Mouse (Mus musculus) midbrain, embryonic 10.5 days (tissue): ENCODE results near the gene Bod1. TPM values are rescaled to one million over a fixed set of nuclear protein-coding genes. Genes with fewer than 3 reads are reported as not detected.

Experiments
- DNase-seq: peaks from one replicate; pipeline ENCODE4 v3.0.0-alpha.2; 2017; ENCODE audit warnings: low spot score
- H3K27ac ChIP-seq: fragments of 300-500 bp; sonication (generic); replicated peaks from 2 replicates; pipeline ENCODE4 v1.5.1; 2016; ENCODE audit warnings: mild to moderate bottlenecking
- H3K27me3 ChIP-seq: fragments of 300-500 bp; sonication (generic); 2 replicates; pipeline ENCODE4 v1.6.1; 2016; ENCODE audit warnings: low read depth, mild to moderate bottlenecking; ENCODE audit not compliant: poor library complexity, severe bottlenecking
- H3K36me3 ChIP-seq: fragments of 300-500 bp; sonication (generic); 2 replicates; pipeline ENCODE4 v1.6.1; 2016; ENCODE audit warnings: mild to moderate bottlenecking, moderate library complexity
- H3K4me1 ChIP-seq: fragments of 300-500 bp; sonication (generic); 2 replicates; pipeline ENCODE4 v1.6.1; 2016
- H3K4me3 ChIP-seq: fragments of 300-500 bp; sonication (generic); 2 replicates; pipeline ENCODE4 v1.5.1; 2016; ENCODE audit warnings: mild to moderate bottlenecking, moderate library complexity
- H3K9me3 ChIP-seq: fragments of 300-500 bp; sonication (generic); replicated peaks from 2 replicates; pipeline ENCODE4 v1.6.1; 2016; ENCODE audit warnings: mild to moderate bottlenecking
- WGBS: fragments of 180-500 bp; shearing (Covaris S2); methylation state at CpG from one replicate; pipeline ENCODE4 v1.1.7; 2016; 5-methylcytosine and 5-hydroxymethylcytosine counted together
- polyA plus RNA-seq: library from polyadenylated mRNA; unstranded; fragments of >200 nt; fragmentation: Nextera tagmentation; extraction: Ambion mirVana; gene quantifications from 2 replicates; pipeline ENCODE4 v1.2.1, GENCODE M21; 2016

The Bod1 gene
- 123 and 133 TPM in 2 replicates for polyA plus RNA-seq

DNA sequence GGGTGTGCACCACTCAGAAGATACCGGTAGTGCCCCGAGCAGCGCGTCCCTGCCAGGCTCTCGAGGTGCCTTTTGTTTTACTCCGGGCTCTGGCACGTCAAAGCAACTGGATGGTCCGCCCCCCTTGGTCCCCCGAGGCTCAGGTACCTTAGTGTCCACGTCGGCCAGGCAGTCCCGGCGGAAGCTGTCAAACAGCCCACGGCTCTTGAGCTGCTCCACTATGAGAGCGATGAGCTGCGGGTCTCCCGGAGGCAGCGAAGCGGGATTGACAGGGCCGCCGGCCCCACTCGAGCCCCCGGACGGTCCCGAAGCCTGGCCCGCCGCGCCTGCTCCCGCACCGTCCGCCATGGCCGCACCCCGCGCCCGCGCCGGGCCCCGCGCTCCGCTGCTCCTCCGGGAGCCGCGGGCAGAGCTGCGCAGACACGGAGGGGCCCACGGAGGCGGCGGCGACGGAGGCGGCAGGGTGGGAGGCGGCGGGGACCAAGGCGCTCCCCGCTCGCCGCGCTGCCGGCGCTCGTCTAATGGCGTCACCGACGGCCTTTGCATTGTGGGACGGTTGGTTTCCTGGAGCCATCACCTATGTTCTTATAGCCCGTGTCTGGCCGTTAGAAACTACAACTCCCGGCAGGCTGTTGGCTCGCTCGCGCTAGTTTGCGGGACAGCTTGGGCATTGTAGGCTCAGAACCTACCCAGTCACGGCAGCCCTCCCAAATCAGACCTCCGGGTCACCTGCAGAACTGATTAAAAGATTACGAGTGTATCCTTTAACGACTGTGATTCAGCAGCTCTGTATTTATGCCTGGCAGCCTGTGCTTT, at the start of gene Bod1:
Bod1 (minus strand) TSS at position 532 of the 816 bp plus-strand sequence.
- DNase-seq = peak; percentile 91
- 3% methylated on average over 75 of the region's 76 CpGs for WGBS
- H3K9me3 ChIP-seq = no peaks in the 10 kb centered on the region
- H3K4me1 ChIP-seq = peaks cover 37% of the 10 kb centered on the region
- H3K27me3 ChIP-seq = no peaks in the 10 kb centered on the region
- peak within 1 kb of the TSS; percentile 93 for H3K27ac ChIP-seq
- H3K4me3 ChIP-seq = peak within 1 kb of the TSS; percentile 92
- peaks cover 37% of the 10 kb centered on the region for H3K36me3 ChIP-seq

DNA sequence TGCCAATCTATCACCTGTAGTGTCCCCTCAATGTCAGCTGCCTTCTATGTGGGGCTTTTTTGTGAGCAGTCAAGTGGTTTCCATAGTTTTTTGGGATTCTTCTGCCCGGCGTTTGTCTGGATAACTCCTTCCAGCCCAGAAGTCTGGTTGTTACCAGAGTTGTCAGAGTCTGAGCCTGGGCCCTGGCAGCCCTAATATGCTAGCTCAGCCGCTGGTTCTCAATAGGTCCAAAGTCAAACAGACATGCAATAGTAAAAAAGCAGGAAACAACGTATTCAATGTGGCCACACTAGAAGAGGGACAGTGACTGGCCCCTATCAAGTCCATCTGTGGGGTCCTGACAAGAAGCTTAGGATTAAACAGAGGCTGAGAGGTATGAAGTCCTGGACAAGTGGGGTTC, 47.4 kb upstream of the Bod1 start:
- Histone ChIP-seq H3K27me3 (no peaks in the 10 kb centered on the region), H3K4me3 (no peak overlapping the region), H3K27ac (no peak overlapping the region), H3K9me3 (no peaks in the 10 kb centered on the region), H3K36me3 (no peaks in the 10 kb centered on the region), H3K4me1 (no peaks in the 10 kb centered on the region; the same call in 1 of the 2 replicates)
- no peak for DNase-seq
- WGBS = 86% methylated on average over 4 of the region's 4 CpGs

DNA sequence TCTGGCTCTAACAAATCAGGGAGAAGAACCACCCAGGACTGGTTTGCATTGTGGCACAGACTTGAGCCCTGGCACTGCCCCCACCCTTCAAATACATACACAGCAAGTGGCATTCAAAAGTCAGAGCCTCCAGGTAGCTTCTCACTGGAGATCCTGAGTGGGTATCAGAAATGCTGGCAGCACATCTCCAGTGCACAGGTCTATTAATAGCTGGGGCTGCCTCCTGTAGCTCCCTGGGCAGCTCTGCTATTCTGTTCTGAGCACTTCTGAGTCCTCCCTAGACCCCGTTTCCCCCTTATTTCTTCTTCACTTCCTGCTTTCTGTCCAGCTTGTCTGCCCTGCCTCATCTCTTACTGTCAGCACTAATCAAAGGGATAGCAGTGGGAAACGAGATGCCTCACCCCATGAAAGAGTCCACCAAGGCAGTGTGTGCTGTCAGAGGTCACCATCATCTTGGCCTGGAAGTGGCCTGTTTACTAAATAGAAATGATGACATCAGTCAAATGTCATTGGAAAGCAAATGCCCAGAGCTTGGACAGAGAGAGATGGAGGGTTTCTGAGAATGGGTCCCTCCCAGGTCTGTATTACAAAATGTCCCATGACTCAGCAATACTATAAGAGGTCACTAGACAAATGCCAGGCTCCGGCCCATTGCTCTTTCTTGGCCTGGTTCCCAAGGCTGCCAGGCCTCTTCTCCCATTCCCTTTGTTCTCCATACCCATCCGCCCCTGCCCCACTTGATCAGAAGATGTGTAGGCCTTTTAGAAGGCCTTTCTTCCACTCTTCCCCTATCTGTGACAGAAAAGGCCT, 46.4 kb upstream of the Bod1 start:
- H3K27ac ChIP-seq = 0 out of 2 replicates have a peak overlapping the region, but pooled peaks have one; percentile 28
- H3K4me3 ChIP-seq = no peak overlapping the region
- WGBS = 80% methylated on average over 4 of the region's 4 CpGs
- no peaks in the 10 kb centered on the region for H3K9me3 ChIP-seq
- H3K27me3 ChIP-seq = no peaks in the 10 kb centered on the region
- no peaks in the 10 kb centered on the region for H3K36me3 ChIP-seq
- no peak for DNase-seq
- peaks cover 9% of the 10 kb centered on the region for H3K4me1 ChIP-seq

DNA sequence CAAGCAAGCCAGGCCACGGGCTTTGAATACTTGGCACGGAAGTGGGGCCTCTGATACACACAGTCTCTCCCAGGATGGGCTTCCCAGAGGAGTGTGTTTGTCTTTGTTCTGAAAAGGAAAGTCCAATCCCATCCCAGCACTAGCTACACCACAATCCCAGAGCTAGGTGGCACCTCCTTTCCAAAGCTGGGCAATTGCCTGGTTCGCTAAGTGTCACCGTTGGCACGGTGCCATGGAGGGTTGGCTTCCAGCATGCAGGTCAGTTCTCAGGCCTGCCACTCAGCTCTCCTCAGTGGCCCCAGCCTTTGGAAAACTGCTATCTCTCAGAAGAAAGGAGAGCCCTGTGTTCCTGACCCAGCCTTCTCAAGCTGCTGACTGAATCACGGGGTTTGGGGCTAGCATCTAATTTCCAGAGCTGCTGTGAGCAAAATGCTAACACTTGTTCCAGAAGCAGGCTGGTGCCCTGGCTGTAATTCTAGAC, 42.0 kb upstream of the Bod1 start:
- no peaks in the 10 kb centered on the region for H3K36me3 ChIP-seq
- 85% methylated on average over 6 of the region's 6 CpGs for WGBS
- H3K27ac ChIP-seq = peak overlapping the region; percentile 74
- no peak for DNase-seq
- H3K4me3 ChIP-seq = no peak overlapping the region
- peaks cover 20% of the 10 kb centered on the region for H3K4me1 ChIP-seq
- H3K9me3 ChIP-seq = no peaks in the 10 kb centered on the region
- H3K27me3 ChIP-seq = no peaks in the 10 kb centered on the region

DNA sequence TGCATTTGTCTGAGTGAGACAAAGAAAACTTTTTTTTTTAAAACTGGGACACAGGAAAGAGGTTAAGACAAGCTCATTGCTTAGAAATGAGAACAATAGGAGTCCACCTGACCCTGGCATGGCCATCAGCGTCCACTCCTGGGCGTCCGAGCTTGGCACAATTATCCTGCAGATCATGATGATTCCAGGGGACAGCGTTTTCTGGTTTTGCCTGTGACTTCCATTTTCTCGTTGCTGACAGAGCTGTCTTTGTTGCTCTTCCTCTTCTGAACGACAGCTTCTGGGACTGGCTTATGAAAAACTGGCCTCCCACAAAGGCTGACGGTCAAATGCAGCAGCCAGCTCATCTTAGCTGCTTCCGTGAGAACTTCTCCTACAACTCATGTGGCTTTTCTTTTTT, 41.4 kb upstream of the Bod1 start:
- no peaks in the 10 kb centered on the region for H3K9me3 ChIP-seq
- peak overlapping the region; percentile 74 for H3K27ac ChIP-seq
- H3K4me3 ChIP-seq = no peak overlapping the region
- H3K4me1 ChIP-seq = peaks cover 20% of the 10 kb centered on the region
- DNase-seq = no peak
- no peaks in the 10 kb centered on the region for H3K27me3 ChIP-seq
- H3K36me3 ChIP-seq = no peaks in the 10 kb centered on the region
- WGBS = 52% methylated on average over 8 of the region's 8 CpGs

DNA sequence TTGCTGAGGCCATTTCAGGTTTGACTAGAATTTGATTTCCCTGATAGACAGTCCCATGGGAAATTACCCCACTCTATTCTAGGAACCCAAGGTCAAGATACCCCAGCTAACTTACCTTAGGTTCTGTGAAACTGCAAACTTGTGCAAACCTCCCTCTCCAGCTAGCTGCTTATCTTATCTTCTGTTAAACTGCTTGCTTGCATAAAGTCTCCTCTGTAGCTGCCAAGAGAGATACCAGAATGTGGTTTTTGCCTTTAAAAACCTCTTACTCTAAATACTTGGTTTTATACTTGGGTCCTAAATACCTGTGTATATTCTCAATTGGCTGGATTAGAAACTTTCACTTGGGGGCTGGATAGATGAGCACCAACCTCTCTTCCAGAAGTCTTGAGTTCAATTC, 36.1 kb upstream of the Bod1 start:
- peaks cover 7% of the 10 kb centered on the region for H3K4me1 ChIP-seq
- no peak overlapping the region for H3K27ac ChIP-seq
- DNase-seq = no peak
- H3K9me3 ChIP-seq = peaks cover 11% of the 10 kb centered on the region; the same call in 1 of the 2 replicates
- no peak overlapping the region for H3K4me3 ChIP-seq
- no peaks in the 10 kb centered on the region for H3K36me3 ChIP-seq
- H3K27me3 ChIP-seq = no peaks in the 10 kb centered on the region

DNA sequence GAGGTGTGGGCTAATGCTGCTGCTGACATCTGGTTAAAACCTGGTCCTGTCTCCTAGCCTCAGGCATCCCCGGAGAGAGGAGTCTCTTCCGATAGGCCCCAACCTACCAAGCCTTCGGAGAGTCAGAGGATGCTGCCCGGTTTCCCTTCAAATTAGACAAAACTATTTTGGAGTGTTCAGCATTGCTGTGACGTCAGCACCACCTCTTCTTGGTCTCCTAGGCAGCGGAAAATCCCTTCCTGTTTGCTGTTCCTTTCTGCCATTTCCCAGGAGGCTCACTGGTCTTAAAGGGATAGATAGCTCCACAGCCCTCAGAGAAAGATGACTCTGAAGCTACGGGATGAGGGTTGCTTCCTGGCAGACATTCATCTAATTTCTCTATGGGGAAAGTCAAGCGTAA, 31.5 kb upstream of the Bod1 start:
- Histone ChIP-seq H3K9me3 (peaks cover 11% of the 10 kb centered on the region; the same call in 1 of the 2 replicates), H3K27me3 (no peaks in the 10 kb centered on the region), H3K4me1 (no peaks in the 10 kb centered on the region; the same call in 1 of the 2 replicates), H3K27ac (no peak overlapping the region), H3K36me3 (no peaks in the 10 kb centered on the region), H3K4me3 (no peak overlapping the region)
- no peak for DNase-seq
- 75% methylated on average over 8 of the region's 8 CpGs for WGBS

DNA sequence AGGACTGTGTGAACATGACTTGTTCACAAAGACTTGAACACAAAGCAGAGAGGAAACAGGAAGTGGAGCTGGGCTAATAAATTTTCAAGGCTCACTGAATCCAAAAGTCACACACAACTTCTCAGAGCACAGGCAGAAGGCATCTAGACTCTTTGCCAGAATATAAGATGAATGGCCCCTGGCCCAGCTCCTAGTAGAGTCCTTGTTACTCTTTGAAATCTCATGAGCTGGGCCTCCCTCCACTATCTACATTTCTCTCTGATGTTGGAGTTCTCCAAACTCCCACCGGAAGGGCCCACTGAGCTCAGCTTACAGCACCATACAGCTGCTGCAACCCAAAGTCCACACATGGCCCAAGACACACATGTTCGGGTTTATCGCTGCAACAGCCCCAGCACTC, 30.2 kb upstream of the Bod1 start:
- 94% methylated on average over 3 of the region's 3 CpGs for WGBS
- H3K4me3 ChIP-seq = no peak overlapping the region

DNA sequence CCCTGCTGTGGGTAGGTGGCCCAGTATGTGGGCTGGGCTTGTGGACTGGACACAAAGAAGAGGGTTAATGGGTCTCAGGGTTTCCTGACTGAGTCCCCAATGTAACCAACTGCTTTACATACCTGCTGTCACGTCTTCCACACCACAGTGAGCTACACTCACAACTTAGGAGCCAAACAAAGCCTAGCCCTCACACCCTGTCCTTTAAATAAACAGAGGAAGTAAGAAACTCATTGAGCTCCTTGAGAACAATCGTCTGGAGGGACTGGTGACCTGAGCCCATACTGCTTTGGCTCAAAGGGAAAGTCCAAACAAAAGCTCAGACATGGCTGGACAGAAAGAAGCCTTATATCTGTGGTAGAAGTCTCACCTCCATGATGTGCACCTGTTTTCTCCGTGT, 27.8 kb upstream of the Bod1 start:
- Histone ChIP-seq H3K27ac (no peak overlapping the region), H3K36me3 (no peaks in the 10 kb centered on the region), H3K9me3 (no peaks in the 10 kb centered on the region), H3K4me1 (peaks cover 6% of the 10 kb centered on the region), H3K4me3 (no peak overlapping the region), H3K27me3 (no peaks in the 10 kb centered on the region)
- no peak for DNase-seq
- 56% methylated on average over 3 of the region's 3 CpGs for WGBS

More for the DNA sequence above, 30.2 kb upstream of the Bod1 start:
- H3K36me3 ChIP-seq = no peaks in the 10 kb centered on the region
- no peak overlapping the region for H3K27ac ChIP-seq
- no peaks in the 10 kb centered on the region; the same call in 1 of the 2 replicates for H3K4me1 ChIP-seq
- H3K9me3 ChIP-seq = no peaks in the 10 kb centered on the region
- H3K27me3 ChIP-seq = no peaks in the 10 kb centered on the region
- no peak for DNase-seq

DNA sequence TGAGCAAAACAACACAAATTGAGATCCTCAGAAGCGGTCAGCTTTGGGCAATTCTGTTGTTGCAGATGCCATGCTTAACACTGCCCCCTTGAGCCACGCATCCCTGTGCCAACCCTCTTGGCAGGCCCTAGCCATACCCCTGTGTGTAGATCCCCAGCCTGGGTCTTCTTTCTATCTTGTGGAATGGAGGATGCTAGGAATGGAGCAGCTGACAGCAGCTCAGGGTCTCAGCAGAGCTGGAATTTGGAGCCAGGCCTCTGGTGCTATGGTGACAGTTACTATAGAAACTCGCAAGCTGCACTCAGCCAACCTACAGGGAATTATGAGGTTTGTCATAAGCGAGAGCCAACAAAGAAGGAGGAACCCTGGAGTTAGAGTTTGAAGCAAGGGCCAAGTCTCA, 23.1 kb upstream of the Bod1 start:
- H3K4me1 ChIP-seq = peaks cover 12% of the 10 kb centered on the region
- no peak overlapping the region for H3K4me3 ChIP-seq
- no peaks in the 10 kb centered on the region for H3K36me3 ChIP-seq
- H3K27ac ChIP-seq = no peak overlapping the region
- no peaks in the 10 kb centered on the region for H3K27me3 ChIP-seq
- no peak for DNase-seq
- no peaks in the 10 kb centered on the region for H3K9me3 ChIP-seq
- WGBS = 85% methylated on average over 4 of the region's 4 CpGs

DNA sequence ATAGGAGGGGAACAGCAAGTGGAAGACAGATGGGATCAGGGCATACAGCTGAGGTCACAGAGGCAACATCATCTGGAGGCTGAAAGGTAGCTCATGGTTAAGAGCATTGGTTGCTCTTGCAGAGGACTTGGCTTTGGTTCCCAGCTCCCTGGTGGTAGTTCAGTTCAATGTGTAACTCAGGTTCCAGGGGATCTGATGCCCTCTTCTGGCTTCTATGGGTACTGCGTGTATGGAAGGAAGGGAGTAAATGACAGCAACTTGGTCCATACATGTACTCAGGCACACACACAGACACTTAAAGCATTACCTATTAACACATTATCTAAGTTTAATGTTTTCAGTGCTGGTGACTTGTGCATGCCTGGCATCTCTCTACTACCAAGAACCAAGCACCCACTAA, 22.4 kb upstream of the Bod1 start:
- Histone ChIP-seq H3K27ac (no peak overlapping the region), H3K36me3 (no peaks in the 10 kb centered on the region), H3K27me3 (no peaks in the 10 kb centered on the region), H3K4me3 (no peak overlapping the region), H3K4me1 (peaks cover 17% of the 10 kb centered on the region), H3K9me3 (no peaks in the 10 kb centered on the region)
- WGBS = 91% methylated on average over 1 of the region's 1 CpGs
- DNase-seq = no peak

DNA sequence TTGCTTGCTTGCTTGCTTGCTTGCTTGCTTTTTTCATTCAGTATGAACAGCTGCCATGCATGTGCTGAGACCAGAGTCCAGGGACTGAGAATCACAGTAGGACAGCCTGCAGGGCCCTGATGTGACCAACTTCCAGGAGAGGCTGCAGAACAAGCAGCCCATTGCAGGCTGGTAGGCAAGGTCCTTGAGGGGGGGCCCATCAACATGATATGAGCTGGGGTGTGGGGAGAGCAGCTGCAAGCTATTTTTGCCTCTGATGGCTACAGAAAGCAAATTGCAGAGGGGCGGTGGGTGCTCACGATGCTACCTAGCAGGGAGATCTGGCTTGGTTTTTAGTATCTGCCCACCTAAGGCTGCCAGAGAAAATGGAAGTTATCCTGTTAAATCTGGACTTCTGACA, 21.6 kb upstream of the Bod1 start:
- WGBS = 97% methylated on average over 2 of the region's 2 CpGs
- no peaks in the 10 kb centered on the region for H3K9me3 ChIP-seq
- no peaks in the 10 kb centered on the region for H3K36me3 ChIP-seq
- no peak overlapping the region for H3K27ac ChIP-seq
- no peak overlapping the region for H3K4me3 ChIP-seq
- peaks cover 23% of the 10 kb centered on the region for H3K4me1 ChIP-seq
- no peak for DNase-seq
- no peaks in the 10 kb centered on the region for H3K27me3 ChIP-seq

DNA sequence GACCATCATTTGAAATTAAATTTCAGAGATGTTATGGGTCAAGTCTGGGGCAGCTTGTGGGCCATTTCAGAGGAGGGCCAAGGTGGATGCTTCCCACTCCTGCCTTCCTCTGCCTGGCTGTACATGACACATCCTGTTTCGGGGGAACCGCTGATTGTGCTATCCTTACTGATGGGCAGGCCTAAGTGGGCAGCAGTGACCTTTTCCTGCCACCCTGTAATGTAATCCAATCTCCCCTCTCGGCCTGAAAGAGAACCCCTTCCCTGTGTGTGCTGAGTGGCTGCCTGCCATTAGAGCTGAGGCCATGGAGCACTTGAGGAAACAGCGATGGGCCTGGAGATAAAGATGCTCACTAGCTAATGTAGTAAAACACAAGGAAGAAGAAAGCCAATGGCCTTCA, 17.3 kb upstream of the Bod1 start:
- no peaks in the 10 kb centered on the region for H3K36me3 ChIP-seq
- DNase-seq = no peak
- no peaks in the 10 kb centered on the region for H3K27me3 ChIP-seq
- H3K27ac ChIP-seq = peak overlapping the region; percentile 55; the same call in 1 of the 2 replicates
- 80% methylated on average over 4 of the region's 4 CpGs for WGBS
- H3K9me3 ChIP-seq = no peaks in the 10 kb centered on the region
- H3K4me1 ChIP-seq = peaks cover 16% of the 10 kb centered on the region; the same call in 1 of the 2 replicates
- no peak overlapping the region for H3K4me3 ChIP-seq
